Mouse (Mus musculus): ENCODE results near the gene Rgl1. TPM values are rescaled to one million over a fixed set of nuclear protein-coding genes. Genes with fewer than 3 reads are reported as not detected.
A peak's percentile ranks its signal among the peaks of the same experiment; 100 is the strongest.

Rgl1 gene
- 1.8 and 3.3 TPM in 2 replicates for polyA plus RNA-seq (2012; rRNA removed)

DNA sequence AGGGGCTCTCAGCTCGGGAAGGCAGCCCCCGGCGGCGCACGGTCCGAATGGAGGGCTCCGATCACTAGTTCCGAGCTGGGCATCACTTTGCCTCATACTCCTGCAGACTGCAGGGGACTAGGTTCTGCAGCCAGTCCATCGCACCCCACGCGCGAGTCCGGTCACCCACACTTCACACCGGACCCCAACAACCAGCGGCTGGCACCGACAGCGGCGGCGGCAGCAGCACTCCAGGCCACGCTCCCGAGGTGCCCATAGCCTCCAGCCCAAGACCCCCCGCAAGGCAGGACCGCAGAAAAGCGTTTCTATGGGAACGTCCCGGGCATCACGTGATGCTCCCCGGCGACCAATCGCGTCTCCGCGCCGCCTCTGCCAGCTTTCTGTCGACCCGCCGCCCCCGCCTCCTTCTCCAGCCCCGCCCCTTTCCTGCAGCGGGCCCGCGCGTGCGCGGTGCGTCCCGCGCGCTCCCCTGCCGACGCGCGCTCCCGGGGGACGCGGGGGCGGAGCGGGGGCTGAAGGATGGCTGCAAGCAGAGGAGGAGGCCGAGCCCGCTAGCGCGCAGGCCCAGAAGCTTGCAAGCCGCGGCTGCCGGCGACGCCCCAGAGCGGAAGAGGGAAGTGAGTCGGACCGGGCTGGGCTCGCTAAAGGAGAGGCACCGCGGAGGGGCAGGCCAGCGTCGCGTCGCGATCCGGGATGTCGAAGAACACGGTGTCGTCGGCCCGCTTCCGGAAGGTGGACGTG lies at the start of gene Rgl1, which contains the start of gene Arpc5:
TSS of gene Rgl1 (minus strand) at position 320 of the 741 bp plus-strand sequence.
TSS of gene Arpc5 (plus strand) at position 511 of the 741 bp plus-strand sequence.
- Histone ChIP-seq H3K4me1 (ENCODE audit: control insufficient read depth, insufficient read depth, insufficient read length, low read length) (peaks cover 6% of the 10 kb centered on the region), H3K36me3 (ENCODE audit: control insufficient read depth, insufficient read depth, low read length) (peaks cover 19% of the 10 kb centered on the region), H3K27me3 (ENCODE audit: control insufficient read depth, insufficient read depth, low read length) (no peaks in the 10 kb centered on the region; the same call in 1 of the 2 replicates), H3K4me3 (ENCODE audit: low read depth, low read length) (peak within 1 kb of the TSS; percentile 88), H3K27ac (ENCODE audit: insufficient read depth, low read depth, low read length) (peak within 1 kb of the TSS; percentile 87)
- TF ChIP-seq POLR2A (IDR thresholded peaks at IDR 0.05; ENCODE audit: low read depth, low read length) (peak; percentile 95), CTCF (IDR thresholded peaks at IDR 0.05; ENCODE audit: extremely low read depth, insufficient read length, insufficient replicate concordance, low read depth, low read length) (no peak)
- 1% methylated on average over 83 of the region's 86 CpGs for WGBS

DNA sequence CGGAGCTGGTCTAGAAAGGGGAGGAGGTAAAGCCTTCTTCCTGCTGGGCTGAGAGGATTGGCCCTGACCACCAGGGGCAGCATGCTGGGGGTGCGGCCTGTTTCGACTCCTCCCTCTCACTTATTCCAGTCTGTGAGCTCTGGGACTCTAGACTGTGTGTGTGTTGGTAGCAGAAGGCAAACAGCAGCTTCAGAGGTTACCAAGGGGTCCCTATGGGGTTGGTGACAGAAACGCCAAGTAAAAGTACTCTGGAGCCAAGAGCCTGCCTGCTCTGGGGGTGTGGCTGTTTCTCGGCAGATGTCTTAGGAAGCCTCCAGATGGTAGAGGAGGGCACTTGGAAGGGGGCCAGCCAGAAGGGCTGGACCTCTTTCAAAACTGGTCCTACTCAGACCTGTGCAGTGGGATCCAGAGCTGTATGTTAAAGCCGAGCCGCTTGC lies 49.1 kb upstream of the Rgl1 start:
- 13% methylated on average over 7 of the region's 7 CpGs for WGBS
- peaks cover 11% of the 10 kb centered on the region; the same call in 1 of the 2 replicates for H3K4me1 ChIP-seq (ENCODE audit: control insufficient read depth, insufficient read depth, insufficient read length, low read length)
- H3K4me3 ChIP-seq (ENCODE audit: low read depth, low read length), result peak overlapping the region; percentile 49
- H3K27ac ChIP-seq (ENCODE audit: insufficient read depth, low read depth, low read length), result no peak overlapping the region
- H3K27me3 ChIP-seq (ENCODE audit: control insufficient read depth, insufficient read depth, low read length), result no peaks in the 10 kb centered on the region
- TF ChIP-seq CTCF (IDR thresholded peaks at IDR 0.05; ENCODE audit: extremely low read depth, insufficient read length, insufficient replicate concordance, low read depth, low read length), result peak; percentile 60
- no peak for TF ChIP-seq POLR2A (IDR thresholded peaks at IDR 0.05; ENCODE audit: low read depth, low read length)
- H3K36me3 ChIP-seq (ENCODE audit: control insufficient read depth, insufficient read depth, low read length), result peaks cover 2% of the 10 kb centered on the region; the same call in 1 of the 2 replicates

DNA sequence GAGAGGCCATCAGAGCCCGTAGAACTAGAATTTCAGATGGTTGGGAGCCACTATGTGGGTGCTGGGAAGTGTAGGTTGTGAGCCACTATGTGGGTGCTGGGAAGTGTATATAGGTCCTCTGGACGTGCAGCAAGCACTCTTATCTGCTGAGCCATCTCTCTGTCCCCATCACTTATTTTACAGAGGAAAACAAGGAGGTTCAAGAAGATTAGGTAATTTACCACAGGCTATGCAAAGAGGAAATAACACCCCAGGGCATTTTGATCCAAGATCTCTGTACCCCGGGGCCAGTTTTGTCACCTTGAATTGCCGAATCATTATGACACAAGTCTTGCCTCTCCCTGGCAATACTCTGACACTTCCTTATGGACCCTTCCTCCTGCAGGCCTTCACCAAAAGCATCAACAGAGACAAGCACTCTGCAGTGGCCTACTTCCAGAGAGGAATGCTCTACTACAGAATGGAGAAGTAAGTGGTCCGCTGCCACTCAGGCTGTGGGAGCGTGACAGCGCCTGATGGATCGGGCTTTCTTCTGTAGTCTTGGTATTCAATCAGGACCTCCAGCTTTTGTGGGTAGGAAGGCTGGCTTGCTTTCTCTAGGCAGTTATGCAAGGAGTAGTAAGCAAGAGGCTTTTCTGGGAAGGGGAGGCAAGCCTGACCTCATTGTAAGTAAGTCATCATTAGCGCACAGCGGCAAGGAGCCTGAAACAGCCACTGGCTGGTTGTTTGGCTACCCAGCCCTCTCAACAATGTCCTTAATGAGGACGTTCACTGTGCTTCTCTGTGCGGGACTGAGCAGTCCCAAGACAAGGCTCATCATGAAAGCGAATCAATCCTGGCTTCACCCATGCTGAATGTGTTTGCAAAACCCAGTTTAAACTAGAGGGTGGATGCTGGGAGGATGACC lies 44.6 kb upstream of the Rgl1 start:
- Histone ChIP-seq H3K36me3 (ENCODE audit: control insufficient read depth, insufficient read depth, low read length) (peaks cover 2% of the 10 kb centered on the region; the same call in 1 of the 2 replicates), H3K27me3 (ENCODE audit: control insufficient read depth, insufficient read depth, low read length) (no peaks in the 10 kb centered on the region), H3K27ac (ENCODE audit: insufficient read depth, low read depth, low read length) (no peak overlapping the region), H3K4me3 (ENCODE audit: low read depth, low read length) (no peak overlapping the region), H3K4me1 (ENCODE audit: control insufficient read depth, insufficient read depth, insufficient read length, low read length) (peaks cover 4% of the 10 kb centered on the region; the same call in 1 of the 2 replicates)
- no peak for TF ChIP-seq POLR2A (IDR thresholded peaks at IDR 0.05; ENCODE audit: low read depth, low read length)
- TF ChIP-seq CTCF (IDR thresholded peaks at IDR 0.05; ENCODE audit: extremely low read depth, insufficient read length, insufficient replicate concordance, low read depth, low read length), result no peak
- WGBS, result 85% methylated on average over 13 of the region's 13 CpGs

DNA sequence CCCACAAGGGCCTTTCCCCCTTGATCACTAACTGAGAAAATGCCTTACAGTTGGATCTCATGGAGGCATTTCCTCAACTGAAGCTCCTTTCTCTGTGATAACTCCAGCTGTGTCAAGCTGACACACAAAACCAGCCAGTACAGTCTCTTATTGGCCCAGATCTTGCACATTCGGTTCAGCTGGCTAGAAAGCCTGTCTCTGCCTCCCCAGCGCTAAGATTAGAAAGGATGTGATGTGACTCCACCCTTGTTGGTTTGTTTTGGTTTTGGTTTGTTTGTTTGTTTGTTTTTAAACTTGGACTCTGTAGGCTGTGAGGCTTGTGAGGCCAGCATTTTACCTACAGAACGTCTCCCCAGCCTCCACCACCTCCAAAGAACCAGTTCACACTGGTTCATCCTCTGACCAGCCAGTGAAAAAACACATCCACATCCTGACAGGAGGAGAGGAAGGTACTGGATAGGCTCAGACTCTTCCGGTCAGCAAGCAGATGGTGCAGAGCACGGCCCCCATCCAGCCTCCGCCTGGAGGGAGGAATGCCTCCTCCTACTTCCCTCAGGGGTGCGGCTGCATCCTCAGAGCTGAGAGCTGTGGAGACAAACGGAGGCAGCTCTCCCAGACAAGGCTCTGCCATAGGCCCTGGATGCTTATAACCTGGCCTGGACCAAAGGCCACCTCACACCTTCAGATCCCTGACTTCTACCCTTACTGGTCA lies 43.5 kb upstream of the Rgl1 start:
- Histone ChIP-seq H3K27me3 (ENCODE audit: control insufficient read depth, insufficient read depth, low read length) (no peaks in the 10 kb centered on the region), H3K36me3 (ENCODE audit: control insufficient read depth, insufficient read depth, low read length) (peaks cover 2% of the 10 kb centered on the region; the same call in 1 of the 2 replicates), H3K4me3 (ENCODE audit: low read depth, low read length) (peak overlapping the region; percentile 8), H3K27ac (ENCODE audit: insufficient read depth, low read depth, low read length) (peak overlapping the region; percentile 10; the same call in 1 of the 2 replicates), H3K4me1 (ENCODE audit: control insufficient read depth, insufficient read depth, insufficient read length, low read length) (peaks cover 4% of the 10 kb centered on the region; the same call in 1 of the 2 replicates)
- TF ChIP-seq CTCF (IDR thresholded peaks at IDR 0.05; ENCODE audit: extremely low read depth, insufficient read length, insufficient replicate concordance, low read depth, low read length), result no peak
- TF ChIP-seq POLR2A (IDR thresholded peaks at IDR 0.05; ENCODE audit: low read depth, low read length), result no peak
- WGBS, result 65% methylated on average over 8 of the region's 8 CpGs

DNA sequence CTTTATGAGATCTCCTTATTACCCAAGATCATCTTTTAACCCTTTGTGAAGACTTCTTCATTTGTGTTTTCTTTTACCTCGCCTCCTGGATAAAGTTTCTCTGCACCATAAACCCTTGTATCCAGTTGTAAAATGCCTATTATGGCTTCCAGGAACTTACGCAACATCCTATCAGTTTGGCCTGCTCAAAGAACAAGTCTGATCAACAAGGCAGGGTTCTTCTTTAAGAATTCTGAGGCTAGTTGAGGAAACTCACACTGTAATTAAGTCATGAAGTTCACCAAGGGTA lies 42.2 kb upstream of the Rgl1 start:
- Histone ChIP-seq H3K36me3 (ENCODE audit: control insufficient read depth, insufficient read depth, low read length) (peaks cover 2% of the 10 kb centered on the region; the same call in 1 of the 2 replicates), H3K27ac (ENCODE audit: insufficient read depth, low read depth, low read length) (peak overlapping the region; percentile 80), H3K4me3 (ENCODE audit: low read depth, low read length) (peak overlapping the region; percentile 56), H3K27me3 (ENCODE audit: control insufficient read depth, insufficient read depth, low read length) (no peaks in the 10 kb centered on the region), H3K4me1 (ENCODE audit: control insufficient read depth, insufficient read depth, insufficient read length, low read length) (peaks cover 4% of the 10 kb centered on the region; the same call in 1 of the 2 replicates)
- WGBS, result 38% methylated on average over 2 of the region's 2 CpGs
- TF ChIP-seq POLR2A (IDR thresholded peaks at IDR 0.05; ENCODE audit: low read depth, low read length) (no peak), CTCF (IDR thresholded peaks at IDR 0.05; ENCODE audit: extremely low read depth, insufficient read length, insufficient replicate concordance, low read depth, low read length) (no peak)

DNA sequence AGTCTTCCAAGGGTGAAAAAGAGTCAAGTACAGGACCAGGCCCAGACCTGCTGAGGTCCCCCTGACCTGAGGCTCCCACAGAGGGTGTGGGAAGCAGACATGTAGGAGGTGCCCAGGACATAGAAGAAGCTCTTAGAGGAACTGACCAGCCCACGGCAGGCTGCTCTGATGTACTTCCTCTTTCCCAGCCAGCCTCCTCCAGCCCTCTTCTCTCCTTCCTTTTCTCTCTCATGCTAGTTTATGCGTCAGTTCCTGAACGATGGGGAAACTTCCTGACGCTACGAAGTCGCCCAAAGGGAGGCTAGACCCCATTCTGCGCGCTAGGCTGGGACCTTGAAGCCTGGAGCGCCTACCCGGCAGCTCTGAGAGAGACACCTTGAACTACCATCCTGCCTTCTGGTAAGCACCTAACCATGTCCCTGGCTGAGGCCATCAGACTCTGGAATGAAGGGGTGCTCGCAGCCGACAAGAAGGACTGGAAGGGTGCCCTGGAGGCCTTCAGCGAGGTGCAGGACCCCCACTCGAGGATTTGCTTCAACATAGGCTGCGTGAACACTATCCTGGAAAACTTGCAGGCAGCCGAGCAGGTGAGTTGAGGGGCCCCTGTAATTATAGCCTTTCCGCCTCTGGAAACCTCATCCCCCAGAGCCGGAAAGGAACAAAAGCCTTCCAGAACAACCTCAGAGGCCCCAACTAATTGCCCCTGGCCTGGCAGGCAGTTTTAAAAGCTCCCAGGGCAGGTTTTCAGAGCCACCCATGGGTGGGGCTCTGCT lies 41.7 kb upstream of the Rgl1 start:
- TF ChIP-seq POLR2A (IDR thresholded peaks at IDR 0.05; ENCODE audit: low read depth, low read length), result no peak; the same call in 1 of the 2 replicates
- TF ChIP-seq CTCF (IDR thresholded peaks at IDR 0.05; ENCODE audit: extremely low read depth, insufficient read length, insufficient replicate concordance, low read depth, low read length), result no peak
- Histone ChIP-seq H3K27me3 (ENCODE audit: control insufficient read depth, insufficient read depth, low read length) (no peaks in the 10 kb centered on the region), H3K4me3 (ENCODE audit: low read depth, low read length) (peak overlapping the region; percentile 56), H3K36me3 (ENCODE audit: control insufficient read depth, insufficient read depth, low read length) (peaks cover 2% of the 10 kb centered on the region; the same call in 1 of the 2 replicates), H3K4me1 (ENCODE audit: control insufficient read depth, insufficient read depth, insufficient read length, low read length) (peaks cover 4% of the 10 kb centered on the region; the same call in 1 of the 2 replicates), H3K27ac (ENCODE audit: insufficient read depth, low read depth, low read length) (peak overlapping the region; percentile 80)
- WGBS, result 28% methylated on average over 18 of the region's 18 CpGs
